Mouse (Mus musculus): Measurements from ENCODE around the gene Eno4. TPM values are rescaled to one million over a fixed set of nuclear protein-coding genes. Genes with fewer than 3 reads are reported as not detected.

The Eno4 gene
- polyA plus RNA-seq, 1 experiment from 2014 or later: 2.4 TPM

- Histone ChIP-seq H3K4me3 (no peak overlapping the region), H3K9ac (no peak overlapping the region), H3K4me1 (replicated peaks) (peaks cover 10% of the 10 kb centered on the region; the same call in 1 of the 2 replicates), H3K9me3 (no peaks in the 10 kb centered on the region), H3K27ac (no peak overlapping the region), H3K36me3 (no peaks in the 10 kb centered on the region), H3K4me2 (peak overlapping the region; percentile 31; the same call in 1 of the 2 replicates), H3K27me3 (peaks cover 74% of the 10 kb centered on the region)
- ATAC-seq (ENCODE audit: low FRiP score): no peak
- 24% methylated on average over 7 of the region's 7 CpGs for WGBS
These were observed 24.1 kb upstream of the Eno4 start for GRCm38 (mm10) chr19:58919148-58919547.

- 9% methylated on average over 16 of the region's 16 CpGs for WGBS
- H3K27ac ChIP-seq: no peak overlapping the region
- H3K36me3 ChIP-seq: no peaks in the 10 kb centered on the region
- peak; percentile 21; the same call in 1 of the 2 replicates for ATAC-seq (ENCODE audit: low FRiP score)
- peaks cover 18% of the 10 kb centered on the region for H3K4me1 ChIP-seq (replicated peaks)
- peaks cover 96% of the 10 kb centered on the region for H3K27me3 ChIP-seq
- no peak overlapping the region for H3K4me3 ChIP-seq
- H3K4me2 ChIP-seq: no peak overlapping the region
- peak overlapping the region; percentile 2; the same call in 1 of the 2 replicates for H3K9ac ChIP-seq
- no peaks in the 10 kb centered on the region for H3K9me3 ChIP-seq
These were observed 12.0 kb upstream of the Eno4 start for GRCm38 (mm10) chr19:58931081-58931800.

GRCm38 (mm10) chr19:58933062-58933461 is 10.2 kb upstream of the Eno4 start:
- ATAC-seq (ENCODE audit: low FRiP score): no peak
- Histone ChIP-seq H3K9ac (no peak overlapping the region), H3K4me1 (replicated peaks) (peaks cover 18% of the 10 kb centered on the region), H3K9me3 (no peaks in the 10 kb centered on the region), H3K4me2 (no peak overlapping the region), H3K27ac (no peak overlapping the region), H3K4me3 (no peak overlapping the region), H3K36me3 (no peaks in the 10 kb centered on the region), H3K27me3 (peaks cover 91% of the 10 kb centered on the region)
- 5% methylated on average over 4 of the region's 4 CpGs for WGBS

- H3K27me3 ChIP-seq: peaks cover 72% of the 10 kb centered on the region
- no peaks in the 10 kb centered on the region for H3K36me3 ChIP-seq
These were observed 2.7 kb downstream of the Eno4 start for GRCm38 (mm10) chr19:58945959-58946358.

GRCm38 (mm10) chr19:58951521-58951920 is 8.3 kb downstream of the Eno4 start:
- Histone ChIP-seq H3K27me3 (peaks cover 85% of the 10 kb centered on the region), H3K4me3 (no peak overlapping the region), H3K36me3 (no peaks in the 10 kb centered on the region), H3K9me3 (no peaks in the 10 kb centered on the region), H3K9ac (no peak overlapping the region), H3K4me1 (replicated peaks) (no peaks in the 10 kb centered on the region), H3K4me2 (no peak overlapping the region), H3K27ac (no peak overlapping the region)
- no peak for ATAC-seq (ENCODE audit: low FRiP score)
- 86% methylated on average over 3 of the region's 3 CpGs for WGBS

More at GRCm38 (mm10) chr19:58945959-58946358, 2.7 kb downstream of the Eno4 start:
- H3K9ac ChIP-seq: no peak overlapping the region
- no peak overlapping the region for H3K4me2 ChIP-seq
- no peak for ATAC-seq (ENCODE audit: low FRiP score)
- no peak overlapping the region for H3K4me3 ChIP-seq
- no peak overlapping the region for H3K27ac ChIP-seq
- WGBS: 90% methylated on average over 7 of the region's 7 CpGs
- H3K9me3 ChIP-seq: no peaks in the 10 kb centered on the region
- H3K4me1 ChIP-seq (replicated peaks): peaks cover 12% of the 10 kb centered on the region

GRCm38 (mm10) chr19:58952236-58952635 is 9.0 kb downstream of the Eno4 start:
- 77% methylated on average over 12 of the region's 13 CpGs for WGBS
- H3K27me3 ChIP-seq: peaks cover 78% of the 10 kb centered on the region

GRCm38 (mm10) chr19:58954779-58955178 is 11.6 kb downstream of the Eno4 start:
- Histone ChIP-seq H3K4me2 (no peak overlapping the region), H3K27me3 (peaks cover 77% of the 10 kb centered on the region), H3K9ac (no peak overlapping the region), H3K4me3 (no peak overlapping the region), H3K4me1 (replicated peaks) (no peaks in the 10 kb centered on the region), H3K36me3 (no peaks in the 10 kb centered on the region), H3K27ac (no peak overlapping the region), H3K9me3 (no peaks in the 10 kb centered on the region)
- ATAC-seq (ENCODE audit: low FRiP score): no peak
- WGBS: 90% methylated on average over 8 of the region's 8 CpGs

More at GRCm38 (mm10) chr19:58952236-58952635, 9.0 kb downstream of the Eno4 start:
- Histone ChIP-seq H3K4me1 (replicated peaks) (no peaks in the 10 kb centered on the region), H3K4me2 (no peak overlapping the region), H3K9ac (no peak overlapping the region), H3K4me3 (no peak overlapping the region), H3K9me3 (no peaks in the 10 kb centered on the region), H3K27ac (no peak overlapping the region), H3K36me3 (no peaks in the 10 kb centered on the region)
- no peak for ATAC-seq (ENCODE audit: low FRiP score)

GRCm38 (mm10) chr19:58963011-58963410 is 19.8 kb downstream of the Eno4 start:
- Histone ChIP-seq H3K4me1 (replicated peaks) (peaks cover 3% of the 10 kb centered on the region; the same call in 1 of the 2 replicates), H3K4me3 (no peak overlapping the region), H3K36me3 (no peaks in the 10 kb centered on the region), H3K9me3 (no peaks in the 10 kb centered on the region), H3K9ac (no peak overlapping the region), H3K4me2 (no peak overlapping the region), H3K27ac (no peak overlapping the region), H3K27me3 (peaks cover 82% of the 10 kb centered on the region)
- WGBS: 65% methylated on average over 8 of the region's 8 CpGs
- ATAC-seq (ENCODE audit: low FRiP score): no peak

- Histone ChIP-seq H3K9ac (no peak overlapping the region), H3K4me3 (no peak overlapping the region), H3K36me3 (no peaks in the 10 kb centered on the region), H3K4me1 (replicated peaks) (peaks cover 17% of the 10 kb centered on the region), H3K9me3 (no peaks in the 10 kb centered on the region), H3K27ac (no peak overlapping the region), H3K4me2 (peak overlapping the region; percentile 23), H3K27me3 (peaks cover 95% of the 10 kb centered on the region)
- WGBS: 18% methylated on average over 15 of the region's 15 CpGs
- no peak for ATAC-seq (ENCODE audit: low FRiP score)
These were observed 25.7 kb downstream of the Eno4 start for GRCm38 (mm10) chr19:58968731-58969506.

GRCm38 (mm10) chr19:58970826-58971225 is 27.6 kb downstream of the Eno4 start:
- Histone ChIP-seq H3K4me1 (replicated peaks) (peaks cover 17% of the 10 kb centered on the region), H3K27me3 (peaks cover 96% of the 10 kb centered on the region), H3K27ac (no peak overlapping the region), H3K36me3 (peaks cover 9% of the 10 kb centered on the region; the same call in 1 of the 2 replicates), H3K4me2 (no peak overlapping the region), H3K4me3 (no peak overlapping the region), H3K9ac (no peak overlapping the region), H3K9me3 (no peaks in the 10 kb centered on the region)
- WGBS: 69% methylated on average over 13 of the region's 13 CpGs
- ATAC-seq (ENCODE audit: low FRiP score): no peak

GRCm38 (mm10) chr19:58974126-58974525 is 30.9 kb downstream of the Eno4 start:
- H3K36me3 ChIP-seq: peaks cover 9% of the 10 kb centered on the region; the same call in 1 of the 2 replicates
- peaks cover 10% of the 10 kb centered on the region for H3K4me1 ChIP-seq (replicated peaks)
- no peaks in the 10 kb centered on the region for H3K9me3 ChIP-seq
- H3K4me3 ChIP-seq: no peak overlapping the region
- no peak overlapping the region for H3K4me2 ChIP-seq
- H3K27me3 ChIP-seq: peaks cover 99% of the 10 kb centered on the region
- no peak overlapping the region for H3K27ac ChIP-seq
- 84% methylated on average over 8 of the region's 8 CpGs for WGBS
- no peak for ATAC-seq (ENCODE audit: low FRiP score)
- H3K9ac ChIP-seq: no peak overlapping the region

GRCm38 (mm10) chr19:58975216-58975863 is 32.1 kb downstream of the Eno4 start:
- Histone ChIP-seq H3K4me2 (no peak overlapping the region), H3K27me3 (peaks cover 93% of the 10 kb centered on the region), H3K36me3 (peaks cover 9% of the 10 kb centered on the region; the same call in 1 of the 2 replicates), H3K27ac (no peak overlapping the region), H3K4me3 (no peak overlapping the region), H3K9ac (no peak overlapping the region), H3K4me1 (replicated peaks) (peaks cover 15% of the 10 kb centered on the region), H3K9me3 (no peaks in the 10 kb centered on the region)
- ATAC-seq (ENCODE audit: low FRiP score): no peak
- WGBS: 77% methylated on average over 11 of the region's 11 CpGs

Measured in hindbrain, embryonic 13.5 days (tissue).